Mouse (Mus musculus) cerebellum, postnatal 36 days (tissue): Measurements from ENCODE around the gene Scrn2.

Experiments used
- DNase-seq, 2 experiments: peaks; one replicate each; pipeline ENCODE4 v3.0.0; 2021 to 2022; ENCODE audit warnings: mixed read lengths in 2 of 2

The Scrn2 gene

GRCm38 (mm10) chr11:97018583-97019344 lies 11.0 kb upstream of the Scrn2 start:
- DNase-seq, result no peak

- DNase-seq, result no peak
Measured at GRCm38 (mm10) chr11:97019345-97019708, 10.4 kb upstream of the Scrn2 start.

DNA sequence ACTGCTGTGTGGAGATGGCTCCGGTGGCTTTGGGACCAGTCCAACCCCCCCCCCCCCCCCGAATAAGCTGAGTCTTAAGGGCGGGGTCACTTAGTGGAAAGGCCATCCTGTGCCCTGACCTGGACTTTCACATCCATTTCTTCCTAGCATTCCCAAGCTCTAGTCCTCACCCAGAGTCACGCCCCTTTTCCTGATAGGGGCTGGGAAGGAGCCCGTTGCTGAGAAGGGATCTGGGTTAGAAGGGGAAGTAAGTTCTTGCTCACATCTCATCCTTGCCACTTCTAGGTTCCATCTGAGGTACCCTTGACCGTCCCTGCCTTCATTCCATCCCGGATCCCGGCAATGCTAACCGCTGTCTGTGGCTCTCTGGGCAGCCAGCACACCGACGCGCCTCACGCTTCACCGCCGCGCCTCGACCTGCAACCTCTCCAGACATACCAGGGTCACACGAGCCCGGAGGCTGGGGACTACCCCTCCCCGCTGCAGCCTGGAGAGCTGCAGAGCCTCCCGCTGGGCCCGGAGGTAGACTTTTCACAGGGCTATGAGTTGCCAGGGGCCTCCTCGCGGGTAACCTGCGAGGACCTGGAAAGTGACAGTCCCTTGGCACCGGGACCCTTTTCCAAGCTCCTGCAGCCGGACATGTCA lies 8.5 kb upstream of the Scrn2 start:
- no peak for DNase-seq

DNA sequence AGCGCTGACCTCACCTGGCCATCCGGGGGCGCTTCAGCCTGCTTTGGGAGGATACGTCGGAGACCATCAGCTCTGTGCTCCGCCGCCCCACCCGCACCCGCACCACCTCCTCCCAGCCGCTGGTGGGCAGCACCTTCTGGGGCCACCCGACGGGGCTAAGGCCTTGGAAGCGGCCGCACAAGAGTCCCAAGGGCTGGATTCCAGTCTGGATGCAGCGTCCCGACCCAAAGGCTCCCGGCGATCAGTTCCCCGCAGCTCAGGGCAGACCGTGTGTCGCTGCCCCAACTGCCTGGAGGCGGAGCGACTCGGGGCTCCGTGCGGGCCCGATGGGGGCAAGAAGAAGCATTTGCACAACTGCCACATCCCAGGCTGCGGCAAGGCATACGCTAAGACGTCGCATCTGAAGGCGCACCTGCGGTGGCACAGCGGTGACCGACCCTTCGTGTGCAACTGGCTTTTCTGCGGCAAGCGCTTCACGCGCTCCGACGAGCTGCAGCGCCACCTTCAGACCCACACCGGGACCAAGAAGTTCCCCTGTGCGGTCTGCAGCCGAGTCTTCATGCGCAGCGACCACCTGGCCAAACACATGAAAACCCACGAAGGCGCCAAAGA lies 7.8 kb upstream of the Scrn2 start:
- peak; percentile 70 to 80 for DNase-seq

GRCm38 (mm10) chr11:97024977-97025376 lies 4.8 kb upstream of the Scrn2 start:
- DNase-seq, result no peak

GRCm38 (mm10) chr11:97025721-97026344 lies 3.9 kb upstream of the Scrn2 start:
- peak; percentile 83 to 87 for DNase-seq

DNA sequence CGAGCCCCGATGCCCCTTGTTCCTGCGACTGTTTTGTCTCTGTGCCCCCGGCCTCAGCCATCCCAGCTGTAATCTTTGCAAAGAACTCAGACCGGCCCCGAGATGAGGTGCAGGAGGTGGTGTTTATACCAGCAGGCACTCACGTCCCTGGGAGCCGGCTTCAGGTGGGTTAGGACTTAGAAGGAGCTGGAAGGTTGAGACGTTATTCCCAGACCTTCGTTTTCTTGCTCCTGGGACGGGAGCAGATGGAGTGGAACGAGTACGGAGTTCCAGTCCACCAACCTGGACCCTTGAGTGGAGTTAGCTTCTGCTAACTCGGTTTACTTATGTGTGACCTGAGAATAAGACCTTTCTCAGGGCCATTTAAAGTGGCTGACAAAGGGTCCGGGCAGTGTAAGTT lies 688 bp downstream of the Scrn2 start:
- DNase-seq, result no peak

DNA sequence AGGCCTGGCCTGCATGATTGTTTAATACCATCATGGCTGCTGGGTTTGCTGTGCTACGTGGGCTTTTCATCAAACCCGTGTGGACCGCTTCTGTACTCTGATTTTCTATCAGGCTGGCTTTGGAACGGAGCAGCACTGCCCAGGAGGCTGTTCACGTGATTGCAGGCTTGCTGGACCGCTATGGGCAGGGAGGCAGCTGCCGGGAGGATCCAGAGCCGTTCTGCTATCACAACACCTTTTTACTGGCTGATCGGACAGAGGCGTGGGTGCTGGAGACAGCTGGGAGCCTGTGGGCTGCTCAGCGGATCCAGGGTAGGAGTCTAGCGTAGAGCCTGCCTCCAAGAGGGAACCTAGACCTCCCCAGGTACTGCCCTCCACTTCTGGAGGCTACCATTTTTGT lies 2.2 kb downstream of the Scrn2 start:
- no peak for DNase-seq

- no peak for DNase-seq
Measured at GRCm38 (mm10) chr11:97032499-97032898, 2.8 kb downstream of the Scrn2 start.

GRCm38 (mm10) chr11:97033781-97034180 lies 4.0 kb downstream of the Scrn2 start:
- no peak for DNase-seq

- peak; percentile 47 to 63 for DNase-seq
Measured at GRCm38 (mm10) chr11:97036141-97036540, 6.4 kb downstream of the Scrn2 start.

- DNase-seq, result no peak
Measured at GRCm38 (mm10) chr11:97038881-97039280, 9.1 kb downstream of the Scrn2 start.

GRCm38 (mm10) chr11:97040301-97041021 lies 10.7 kb downstream of the Scrn2 start:
- no peak for DNase-seq

- DNase-seq, result peak; percentile 86 to 90
Measured at GRCm38 (mm10) chr11:97041022-97041899, 11.5 kb downstream of the Scrn2 start, which contains the start of the genes Lrrc46 and Mrpl10. Lrrc46 (minus strand) TSS chr11:97041407. Mrpl10 (plus strand) TSS chr11:97041560.

GRCm38 (mm10) chr11:97044902-97045301 lies 15.2 kb downstream of the Scrn2 start:
- DNase-seq, result no peak

DNA sequence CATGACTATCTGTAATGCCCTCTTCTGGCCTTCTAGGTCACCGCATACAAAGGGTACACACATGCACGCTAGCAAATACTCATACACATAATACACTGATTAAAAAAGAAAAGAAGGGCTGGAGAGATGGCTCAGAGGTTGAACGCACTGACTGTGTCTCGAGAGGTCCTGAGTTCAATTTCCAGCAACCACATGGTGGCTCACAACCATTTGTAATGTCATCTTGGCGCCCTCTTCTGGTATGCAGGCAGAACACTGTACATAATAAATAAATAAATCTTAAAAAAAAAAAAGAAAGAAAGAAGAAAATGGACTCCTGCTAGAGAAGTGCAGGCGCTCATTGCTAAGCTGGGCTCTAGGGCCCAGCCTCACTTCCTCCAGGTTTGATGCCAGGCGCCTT lies 16.1 kb downstream of the Scrn2 start:
- no peak for DNase-seq

DNA sequence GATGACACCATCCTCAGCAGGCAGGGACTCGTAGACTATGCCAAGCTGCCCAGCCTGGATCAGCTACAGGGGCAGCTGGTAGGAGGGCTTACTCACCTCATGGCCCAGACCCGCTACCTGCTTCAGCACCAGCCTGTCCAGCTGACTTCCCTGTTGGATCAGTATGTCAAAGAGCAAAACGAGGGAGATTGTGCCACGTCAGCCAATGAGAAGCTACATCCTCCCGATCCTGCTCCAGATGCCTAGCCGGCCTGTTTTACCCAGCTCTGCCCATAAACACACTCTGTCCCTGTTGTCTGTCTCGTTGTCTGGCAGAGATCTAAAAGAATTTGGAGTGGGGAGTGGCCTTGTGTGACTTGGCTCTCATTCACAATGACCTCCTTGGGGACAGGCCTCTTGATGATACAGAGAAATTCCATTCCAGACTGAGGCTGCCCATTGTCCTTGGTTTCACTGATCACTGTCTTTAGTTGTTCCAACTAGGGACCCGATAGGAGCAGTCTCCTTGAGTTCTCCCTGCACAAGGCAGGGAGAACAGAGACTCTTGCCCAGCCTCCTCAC lies 18.4 kb downstream of the Scrn2 start:
- no peak for DNase-seq

- DNase-seq, result no peak
Measured at GRCm38 (mm10) chr11:97049492-97050085, 19.9 kb downstream of the Scrn2 start.

DNA sequence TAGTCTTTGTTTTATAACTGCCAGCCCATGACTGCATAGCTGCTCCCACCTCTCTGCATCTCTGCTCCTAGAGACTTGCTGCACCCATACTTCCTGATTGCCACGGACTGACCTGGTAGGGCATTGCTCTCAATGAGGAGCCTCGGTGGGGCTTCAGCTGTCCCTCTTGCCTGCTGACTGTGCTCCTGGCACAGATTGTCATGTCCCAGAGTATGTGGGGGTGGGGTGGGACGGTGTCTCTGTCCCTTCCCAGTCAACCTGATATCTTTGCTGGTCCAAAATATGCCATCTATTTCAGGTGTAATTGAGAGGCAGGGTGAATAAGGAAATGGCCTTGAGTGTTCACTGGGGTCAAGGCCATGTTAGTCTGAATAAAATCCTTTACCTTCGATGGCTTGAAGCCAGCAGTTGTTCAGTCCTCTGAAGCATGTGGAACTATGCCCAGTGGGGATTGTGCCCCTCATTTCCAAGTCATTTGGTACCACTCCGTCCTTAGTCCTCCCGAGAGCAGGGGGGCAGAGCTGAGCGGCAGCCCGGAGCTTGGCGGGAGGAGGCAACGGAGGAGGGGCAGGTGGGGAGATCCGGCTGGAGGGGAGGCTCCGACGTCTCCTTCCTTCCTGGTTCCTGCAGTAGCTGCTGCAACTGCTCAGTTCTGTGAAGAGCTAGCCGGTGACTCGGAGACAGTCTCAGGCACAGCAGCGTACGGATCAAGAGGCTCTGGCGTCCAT lies 20.6 kb downstream of the Scrn2 start, which contains the start of gene Osbpl7:
TSS of gene Osbpl7 (plus strand) at position 413 of the 728 bp plus-strand sequence.
- DNase-seq, result peak; percentile 66 to 71

- peak in 1 of 2 experiments; percentile 26 for DNase-seq
Measured at GRCm38 (mm10) chr11:97050944-97051586, 21.3 kb downstream of the Scrn2 start.
